Mouse (Mus musculus): ENCODE measurements around the gene Cbx7.

The Cbx7 gene

GRCm38 (mm10) chr15:79875261-79875995 is 95.5 kb downstream of the Cbx7 start:
- in situ Hi-C loops (cut with MboI; ENCODE audit: unreplicated experiment in 2 of 2): no loop called here

- in situ Hi-C loops (cut with MboI; ENCODE audit: unreplicated experiment in 2 of 2): no loop called here
Measured at GRCm38 (mm10) chr15:79873995-79874394, 96.9 kb downstream of the Cbx7 start.

DNA sequence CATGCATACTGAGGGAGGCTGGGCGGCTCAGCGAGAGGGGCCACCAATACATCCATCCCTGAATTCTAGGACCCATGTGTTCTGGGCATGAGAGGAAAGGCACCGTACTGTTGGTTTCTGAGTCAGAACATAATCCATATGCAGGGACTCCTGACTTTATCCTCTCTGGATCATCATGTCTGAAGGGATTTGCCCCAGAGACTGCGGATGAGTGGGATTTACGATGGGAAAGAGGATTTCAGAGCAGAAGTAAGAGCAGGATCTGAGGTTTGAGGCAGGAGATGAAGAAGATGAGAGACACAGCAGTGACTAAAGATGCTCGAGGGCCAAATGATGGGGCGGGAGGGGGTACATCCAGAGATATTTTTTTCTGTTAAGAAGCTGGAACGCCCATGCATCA is 97.4 kb downstream of the Cbx7 start:
- in situ Hi-C loops (cut with MboI; ENCODE audit: unreplicated experiment in 2 of 2): no loop called here

- in situ Hi-C loops (cut with MboI; ENCODE audit: unreplicated experiment in 2 of 2): no loop called here
Measured at GRCm38 (mm10) chr15:79867260-79868002, 103.5 kb downstream of the Cbx7 start.

All from v-Abl transformed pro-B cells (cell line).